Mouse (Mus musculus) kidney, postnatal 4 days (tissue): ENCODE results near the gene Vamp2.
"Not testable (repeated sequence)": the region's sequence is repeated elsewhere in the genome, so short reads cannot be mapped to it uniquely, and the experiment has no call there.

Experiments used
- DNase-seq, 2 experiments: peaks; one replicate each; pipeline ENCODE4 v3.0.0; 2021; ENCODE audit warnings: mixed read lengths in 2 of 2

Vamp2 gene

GRCm38 (mm10) chr11:69086390-69086789, 1.9 kb upstream of the Vamp2 start:
- no peak for DNase-seq

GRCm38 (mm10) chr11:69087082-69087481, 1.2 kb upstream of the Vamp2 start:
- DNase-seq: peak; percentile 73 to 84

GRCm38 (mm10) chr11:69087597-69087996, 693 bp upstream of the Vamp2 start:
- DNase-seq: no peak

GRCm38 (mm10) chr11:69088856-69089615, 746 bp downstream of the Vamp2 start:
- DNase-seq: no peak

- no peak for DNase-seq
Observed at GRCm38 (mm10) chr11:69089616-69090290, 1.5 kb downstream of the Vamp2 start.

- no peak for DNase-seq
Observed at GRCm38 (mm10) chr11:69090367-69090766, 2.1 kb downstream of the Vamp2 start.

GRCm38 (mm10) chr11:69091566-69092385, 3.5 kb downstream of the Vamp2 start:
- DNase-seq: no peak

- DNase-seq: peak; percentile 93 to 94
Observed at GRCm38 (mm10) chr11:69092386-69092751, 4.1 kb downstream of the Vamp2 start.

- no peak for DNase-seq
Observed at GRCm38 (mm10) chr11:69092871-69093270, 4.6 kb downstream of the Vamp2 start.

- not testable (repeated sequence) for DNase-seq
Observed at GRCm38 (mm10) chr11:69093856-69094255, 5.6 kb downstream of the Vamp2 start.

- peak; percentile 98 to 99 for DNase-seq
Observed at GRCm38 (mm10) chr11:69094697-69095429, 6.6 kb downstream of the Vamp2 start, which contains the start of gene Per1. Gene Per1, plus strand, starts transcription at chr11:69095217.

GRCm38 (mm10) chr11:69095511-69096231, 7.4 kb downstream of the Vamp2 start:
- DNase-seq: peak in 1 of 2 experiments; percentile 52

GRCm38 (mm10) chr11:69096360-69096986, 8.2 kb downstream of the Vamp2 start:
- no peak for DNase-seq

- DNase-seq: peak; percentile 99
Observed at GRCm38 (mm10) chr11:69096987-69097900, 9.0 kb downstream of the Vamp2 start.

GRCm38 (mm10) chr11:69098039-69098761, 9.9 kb downstream of the Vamp2 start:
- DNase-seq: no peak

GRCm38 (mm10) chr11:69098762-69099091, 10.4 kb downstream of the Vamp2 start:
- peak; percentile 94 to 97 for DNase-seq

GRCm38 (mm10) chr11:69099177-69099914, 11.1 kb downstream of the Vamp2 start:
- peak; percentile 85 to 89 for DNase-seq

- peak; percentile 94 to 95 for DNase-seq
Observed at GRCm38 (mm10) chr11:69099915-69100345, 11.6 kb downstream of the Vamp2 start.
